Mouse (Mus musculus) limb, embryonic 13.5 days (tissue): ENCODE data around the gene Atrnl1. TPM values are rescaled to one million over a fixed set of nuclear protein-coding genes. Genes with fewer than 3 reads are reported as not detected.

Source experiments
- ATAC-seq: fragments of 200-750 bp; cut with Nextera tagmentation; 2 replicates; pipeline ENCODE4 v1.8.0; 2017; ENCODE audit warnings: low read depth, moderate number of reproducible peaks, moderate TSS enrichment; ENCODE audit not compliant: low FRiP score
- H3K27ac ChIP-seq: fragments of 300-500 bp; sonication (generic); 2 replicates; pipeline ENCODE4 v1.5.1; 2015; ENCODE audit warnings: inconsistent platforms, mild to moderate bottlenecking, moderate library complexity
- H3K27me3 ChIP-seq: fragments of 300-500 bp; sonication (generic); 2 replicates; pipeline ENCODE4 v1.6.1; 2015; ENCODE audit warnings: mild to moderate bottlenecking, inconsistent platforms
- H3K36me3 ChIP-seq: fragments of 300-500 bp; sonication (generic); 2 replicates; pipeline ENCODE4 v1.6.1; 2015; ENCODE audit warnings: inconsistent platforms, mild to moderate bottlenecking, moderate library complexity
- H3K4me1 ChIP-seq: fragments of 300-500 bp; sonication (generic); 2 replicates; pipeline ENCODE4 v1.6.1; 2015; ENCODE audit warnings: inconsistent platforms
- H3K4me2 ChIP-seq: fragments of 300-500 bp; sonication (generic); replicated peaks from 2 replicates; pipeline ENCODE4 v1.6.1; 2015; ENCODE audit warnings: inconsistent platforms, mild to moderate bottlenecking, moderate library complexity
- H3K4me3 ChIP-seq: fragments of 300-500 bp; sonication (generic); 2 replicates; pipeline ENCODE4 v1.5.1; 2015; ENCODE audit warnings: moderate library complexity, mild to moderate bottlenecking, inconsistent platforms
- H3K9ac ChIP-seq: fragments of 300-500 bp; sonication (generic); 2 replicates; pipeline ENCODE4 v1.6.1; 2015; ENCODE audit warnings: mild to moderate bottlenecking, inconsistent platforms
- H3K9me3 ChIP-seq: fragments of 300-500 bp; sonication (generic); 2 replicates; pipeline ENCODE4 v1.6.1; 2016; ENCODE audit warnings: inconsistent platforms
- WGBS: fragments of 180-500 bp; shearing (Covaris S2); methylation state at CpG from one replicate; pipeline ENCODE4 v1.1.7; 2015; 5-methylcytosine and 5-hydroxymethylcytosine counted together
- polyA plus RNA-seq: library from polyadenylated mRNA; unstranded; fragments of >200 nt; fragmentation: Nextera tagmentation; extraction: Ambion mirVana; gene quantifications from 2 replicates; pipeline ENCODE4 v1.2.1, GENCODE M21; 2015

Gene Atrnl1
- polyA plus RNA-seq, 1 experiment from 2014 or later, result 7.1 TPM

DNA sequence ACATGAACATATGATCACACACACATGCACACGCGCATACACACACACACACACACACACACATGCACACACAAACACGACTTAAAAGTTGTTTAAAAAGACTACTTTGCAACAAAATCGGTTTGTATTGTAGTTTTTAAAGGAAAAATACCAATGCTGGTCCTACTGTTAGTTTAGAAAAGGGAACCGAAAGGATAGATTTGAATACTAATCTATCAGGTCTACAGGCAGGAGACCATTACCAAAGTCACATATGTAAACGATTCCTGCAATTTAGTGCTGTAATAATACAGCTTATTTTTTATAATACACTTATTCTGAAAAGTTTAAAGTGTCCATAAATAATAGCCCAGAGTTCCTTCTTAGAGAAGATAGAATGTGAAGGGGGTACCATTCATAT lies 299.8 kb downstream of the Atrnl1 start:
- no peak overlapping the region for H3K4me2 ChIP-seq
- no peak overlapping the region for H3K27ac ChIP-seq
- no peaks in the 10 kb centered on the region for H3K27me3 ChIP-seq
- no peaks in the 10 kb centered on the region for H3K9me3 ChIP-seq
- ATAC-seq, result no peak
- H3K4me3 ChIP-seq, result no peak overlapping the region
- H3K36me3 ChIP-seq, result no peaks in the 10 kb centered on the region
- no peak overlapping the region for H3K9ac ChIP-seq
- 91% methylated on average over 6 of the region's 6 CpGs for WGBS
- H3K4me1 ChIP-seq, result no peaks in the 10 kb centered on the region

GRCm38 (mm10) chr19:57916325-57916724 lies 305.5 kb downstream of the Atrnl1 start:
- Histone ChIP-seq H3K27ac (no peak overlapping the region), H3K9ac (no peak overlapping the region), H3K4me2 (no peak overlapping the region), H3K9me3 (peaks cover 6% of the 10 kb centered on the region; the same call in 1 of the 2 replicates), H3K4me3 (no peak overlapping the region), H3K4me1 (no peaks in the 10 kb centered on the region), H3K27me3 (no peaks in the 10 kb centered on the region), H3K36me3 (peaks cover 4% of the 10 kb centered on the region; the same call in 1 of the 2 replicates)
- no peak for ATAC-seq
- 54% methylated on average over 6 of the region's 6 CpGs for WGBS

GRCm38 (mm10) chr19:57922991-57923390 lies 312.2 kb downstream of the Atrnl1 start:
- Histone ChIP-seq H3K4me2 (no peak overlapping the region), H3K27me3 (no peaks in the 10 kb centered on the region), H3K4me3 (no peak overlapping the region), H3K9ac (no peak overlapping the region), H3K9me3 (peaks cover 6% of the 10 kb centered on the region; the same call in 1 of the 2 replicates), H3K36me3 (peaks cover 4% of the 10 kb centered on the region; the same call in 1 of the 2 replicates), H3K27ac (no peak overlapping the region), H3K4me1 (peaks cover 8% of the 10 kb centered on the region; the same call in 1 of the 2 replicates)
- WGBS, result 62% methylated on average over 5 of the region's 5 CpGs
- no peak for ATAC-seq

- ATAC-seq, result no peak
- 59% methylated on average over 8 of the region's 8 CpGs for WGBS
- Histone ChIP-seq H3K4me1 (peaks cover 8% of the 10 kb centered on the region; the same call in 1 of the 2 replicates), H3K36me3 (peaks cover 4% of the 10 kb centered on the region; the same call in 1 of the 2 replicates), H3K27me3 (no peaks in the 10 kb centered on the region), H3K27ac (no peak overlapping the region), H3K9ac (no peak overlapping the region), H3K4me3 (no peak overlapping the region), H3K9me3 (peaks cover 6% of the 10 kb centered on the region; the same call in 1 of the 2 replicates), H3K4me2 (no peak overlapping the region)
These were observed 314.0 kb downstream of the Atrnl1 start for GRCm38 (mm10) chr19:57924856-57925255.

DNA sequence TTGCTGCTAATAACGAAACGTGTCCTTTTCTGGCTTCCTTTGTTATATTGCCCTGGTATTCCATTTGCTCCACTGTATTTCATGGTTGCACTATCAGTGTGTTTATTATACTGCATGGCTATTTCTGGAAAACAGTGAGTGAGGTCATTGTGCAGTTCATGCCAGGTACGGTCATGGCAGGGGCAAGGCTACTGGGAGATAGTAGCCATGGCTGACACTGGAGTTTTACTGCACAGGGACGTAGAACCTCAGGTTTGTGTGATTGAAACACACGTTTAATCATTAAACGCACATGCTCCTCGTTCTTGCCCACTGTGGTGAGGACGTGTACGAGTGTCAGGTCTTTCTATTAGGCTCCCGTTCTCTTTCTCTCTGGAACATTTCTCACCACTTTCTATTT lies 314.8 kb downstream of the Atrnl1 start:
- Histone ChIP-seq H3K9me3 (peaks cover 4% of the 10 kb centered on the region; the same call in 1 of the 2 replicates), H3K4me2 (no peak overlapping the region), H3K4me1 (peaks cover 8% of the 10 kb centered on the region; the same call in 1 of the 2 replicates), H3K4me3 (no peak overlapping the region), H3K9ac (no peak overlapping the region), H3K27ac (no peak overlapping the region; the same call in 1 of the 2 replicates), H3K27me3 (no peaks in the 10 kb centered on the region), H3K36me3 (peaks cover 2% of the 10 kb centered on the region; the same call in 1 of the 2 replicates)
- WGBS, result 76% methylated on average over 10 of the region's 10 CpGs
- ATAC-seq, result no peak

GRCm38 (mm10) chr19:57926164-57926860 lies 315.5 kb downstream of the Atrnl1 start:
- Histone ChIP-seq H3K4me2 (no peak overlapping the region), H3K27ac (no peak overlapping the region; the same call in 1 of the 2 replicates), H3K27me3 (no peaks in the 10 kb centered on the region), H3K9ac (no peak overlapping the region), H3K9me3 (no peaks in the 10 kb centered on the region), H3K4me1 (peaks cover 8% of the 10 kb centered on the region; the same call in 1 of the 2 replicates), H3K36me3 (no peaks in the 10 kb centered on the region), H3K4me3 (no peak overlapping the region)
- 88% methylated on average over 5 of the region's 5 CpGs for whole genome bisulfite sequencing
- ATAC-seq, result peak; percentile 81; the same call in 1 of the 2 replicates

- Histone ChIP-seq H3K4me1 (peaks cover 8% of the 10 kb centered on the region; the same call in 1 of the 2 replicates), H3K36me3 (no peaks in the 10 kb centered on the region), H3K27me3 (no peaks in the 10 kb centered on the region), H3K4me3 (no peak overlapping the region), H3K9ac (no peak overlapping the region), H3K9me3 (no peaks in the 10 kb centered on the region), H3K4me2 (no peak overlapping the region), H3K27ac (no peak overlapping the region; the same call in 1 of the 2 replicates)
- no peak for ATAC-seq
- 56% methylated on average over 10 of the region's 10 CpGs for WGBS
These were observed 316.2 kb downstream of the Atrnl1 start for GRCm38 (mm10) chr19:57926941-57927471.

- 72% methylated on average over 11 of the region's 11 CpGs for WGBS
- Histone ChIP-seq H3K9ac (no peak overlapping the region), H3K9me3 (no peaks in the 10 kb centered on the region), H3K27ac (no peak overlapping the region), H3K4me2 (no peak overlapping the region), H3K4me3 (no peak overlapping the region), H3K27me3 (no peaks in the 10 kb centered on the region), H3K4me1 (peaks cover 8% of the 10 kb centered on the region; the same call in 1 of the 2 replicates), H3K36me3 (no peaks in the 10 kb centered on the region; the same call in 1 of the 2 replicates)
- no peak for ATAC-seq
These were observed 317.0 kb downstream of the Atrnl1 start for GRCm38 (mm10) chr19:57927566-57928523.

- WGBS, result 92% methylated on average over 4 of the region's 4 CpGs
- no peaks in the 10 kb centered on the region for H3K4me1 ChIP-seq
- no peaks in the 10 kb centered on the region for H3K27me3 ChIP-seq
- H3K9ac ChIP-seq, result no peak overlapping the region
- H3K4me3 ChIP-seq, result no peak overlapping the region
- H3K4me2 ChIP-seq, result no peak overlapping the region
- ATAC-seq, result no peak
- peaks cover 3% of the 10 kb centered on the region; the same call in 1 of the 2 replicates for H3K36me3 ChIP-seq
- H3K27ac ChIP-seq, result no peak overlapping the region
- H3K9me3 ChIP-seq, result no peaks in the 10 kb centered on the region
These were observed 320.8 kb downstream of the Atrnl1 start for GRCm38 (mm10) chr19:57931626-57932025.

DNA sequence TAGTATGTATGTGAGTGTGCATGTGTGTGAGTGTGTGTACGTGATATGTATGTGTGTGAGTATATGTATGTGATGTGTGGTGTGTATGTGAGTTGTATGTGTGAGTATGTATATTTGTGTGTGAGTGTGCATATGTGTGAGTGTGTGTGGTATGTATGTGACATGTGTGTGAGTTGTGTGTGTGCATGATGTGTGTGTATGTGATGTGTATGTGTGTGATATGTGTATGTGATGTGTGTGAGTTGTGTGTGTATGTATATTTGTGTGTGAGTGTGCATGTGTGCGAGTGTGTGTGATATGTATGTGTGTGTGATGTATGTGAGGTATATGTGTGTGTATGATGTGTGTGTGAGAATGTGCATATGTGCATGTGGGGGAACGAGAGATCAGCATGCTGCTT lies 326.0 kb downstream of the Atrnl1 start:
- Histone ChIP-seq H3K4me3 (no peak overlapping the region), H3K27ac (no peak overlapping the region), H3K36me3 (peaks cover 7% of the 10 kb centered on the region; the same call in 1 of the 2 replicates), H3K9ac (no peak overlapping the region), H3K9me3 (no peaks in the 10 kb centered on the region), H3K4me2 (no peak overlapping the region), H3K27me3 (no peaks in the 10 kb centered on the region), H3K4me1 (no peaks in the 10 kb centered on the region)
- 90% methylated on average over 3 of the region's 3 CpGs for WGBS
- ATAC-seq, result no peak

- Histone ChIP-seq H3K4me2 (no peak overlapping the region), H3K9ac (no peak overlapping the region), H3K4me1 (no peaks in the 10 kb centered on the region), H3K27ac (no peak overlapping the region), H3K4me3 (no peak overlapping the region), H3K9me3 (no peaks in the 10 kb centered on the region), H3K27me3 (no peaks in the 10 kb centered on the region), H3K36me3 (0 out of 2 replicates have a peak, but pooled peaks cover 7% of the 10 kb centered on the region)
- WGBS, result 85% methylated on average over 1 of the region's 1 CpGs
- ATAC-seq, result no peak
These were observed 328.3 kb downstream of the Atrnl1 start for GRCm38 (mm10) chr19:57939166-57939565.
